Mouse (Mus musculus) kidney, postnatal 14 days (tissue): ENCODE measurements around the gene Itga9.

Experiments
- DNase-seq: peaks from one replicate; pipeline ENCODE4 v3.0.0; 2022; ENCODE audit warnings: mixed read lengths

Itga9 gene

DNA sequence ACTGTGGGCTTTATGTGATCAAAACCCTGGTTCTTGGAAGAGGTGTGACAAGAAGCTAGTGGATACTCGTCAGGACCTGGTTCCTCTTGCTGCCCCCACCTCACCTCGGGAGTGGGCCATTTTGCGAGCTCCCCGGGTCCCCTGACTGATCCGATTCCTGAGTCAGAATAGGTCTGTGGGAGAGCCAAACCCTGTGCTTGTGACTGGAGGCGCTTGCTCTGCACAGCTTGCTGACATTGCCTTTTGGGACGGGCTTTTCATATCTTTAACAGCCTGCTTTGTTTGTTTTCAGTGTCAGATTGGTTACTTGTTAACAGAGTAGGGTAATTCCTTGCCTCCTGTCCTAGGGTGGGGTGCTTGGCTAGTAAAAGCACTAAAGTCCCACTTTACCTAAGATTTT lies 322.2 kb downstream of the Itga9 start:
- peak; percentile 75 for DNase-seq

- no peak for DNase-seq
Observed at GRCm38 (mm10) chr9:118930611-118931010, 324.1 kb downstream of the Itga9 start.

DNA sequence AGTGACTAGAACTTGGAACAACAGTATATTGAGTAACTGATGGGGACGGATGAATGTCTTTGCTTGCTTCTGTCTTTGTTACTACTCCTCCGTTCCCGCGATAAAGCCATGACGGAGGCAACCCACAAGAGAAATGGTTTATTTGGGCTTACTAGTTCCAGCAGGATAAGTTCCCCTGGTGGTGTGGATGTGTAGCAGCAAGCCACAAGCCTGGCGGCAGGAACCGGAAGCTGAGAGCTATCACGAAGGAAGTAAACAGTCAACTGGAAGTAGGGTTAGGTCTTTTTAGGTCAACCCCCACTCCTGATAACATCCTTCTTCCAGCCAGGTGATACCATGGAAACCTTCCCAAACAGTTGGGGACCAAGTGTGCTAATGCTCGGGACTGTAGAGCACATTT lies 327.3 kb downstream of the Itga9 start:
- no peak for DNase-seq

DNA sequence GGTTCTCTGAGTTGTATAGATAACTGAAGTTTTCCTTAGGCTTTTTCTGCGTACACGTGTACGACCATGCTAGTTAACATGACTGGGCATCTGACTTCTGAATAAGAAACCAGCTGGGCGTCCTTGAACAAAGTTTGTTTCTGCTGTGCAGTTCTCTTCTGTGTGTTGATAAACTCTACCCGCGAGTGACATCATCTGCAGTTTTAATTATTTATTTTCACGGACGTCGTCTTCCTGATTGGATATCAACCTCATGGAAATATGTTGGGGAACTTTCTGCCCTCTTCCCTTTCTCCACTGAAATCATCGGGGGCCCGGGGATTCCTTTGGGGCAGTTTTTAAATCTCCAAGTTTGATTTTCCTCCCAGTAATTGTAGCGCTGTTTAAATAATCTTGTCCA lies 327.8 kb downstream of the Itga9 start:
- no peak for DNase-seq

- no peak for DNase-seq
Observed at GRCm38 (mm10) chr9:118935098-118935497, 328.6 kb downstream of the Itga9 start.

- DNase-seq = peak; percentile 66
Observed at GRCm38 (mm10) chr9:118936071-118936470, 329.6 kb downstream of the Itga9 start.

DNA sequence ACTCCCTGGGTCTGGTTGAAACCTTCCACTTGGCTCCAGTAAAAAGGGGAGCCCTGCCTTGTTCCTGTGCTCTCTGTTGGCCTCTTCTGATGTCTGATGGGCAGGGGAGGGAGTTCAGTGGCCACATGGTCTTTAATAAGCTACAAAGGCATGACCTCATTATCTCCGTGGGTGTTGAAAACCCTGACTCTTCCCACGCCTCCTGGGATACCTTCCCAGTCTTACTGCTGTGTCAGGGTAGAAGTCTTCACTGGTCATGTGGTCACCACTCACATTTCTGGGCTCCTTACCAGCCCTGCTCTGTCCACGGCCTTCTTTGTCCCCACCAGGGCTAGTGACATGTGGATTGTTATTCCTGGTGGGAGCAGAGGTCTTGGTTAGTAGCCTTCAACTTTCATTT lies 331.0 kb downstream of the Itga9 start:
- peak; percentile 58 for DNase-seq

DNA sequence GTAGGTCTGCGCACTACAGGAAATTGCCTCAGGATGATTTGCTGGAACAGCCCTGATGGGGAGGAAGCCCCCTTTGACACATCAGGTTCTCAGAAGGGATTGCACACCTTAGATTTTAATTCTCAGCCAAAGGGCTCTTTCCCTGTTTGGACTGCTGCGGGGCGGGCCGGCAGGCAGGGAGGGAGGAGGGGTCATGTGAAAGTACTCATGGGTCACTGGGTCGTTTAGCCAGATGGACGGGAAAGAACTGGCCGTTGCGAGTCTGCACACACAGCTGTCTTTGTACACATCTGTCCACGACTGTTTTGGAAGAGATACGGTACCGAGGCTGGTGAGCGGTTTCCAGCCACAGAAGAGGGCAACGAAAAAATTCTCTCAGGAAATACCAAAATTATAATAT lies 332.9 kb downstream of the Itga9 start:
- peak; percentile 63 for DNase-seq

DNA sequence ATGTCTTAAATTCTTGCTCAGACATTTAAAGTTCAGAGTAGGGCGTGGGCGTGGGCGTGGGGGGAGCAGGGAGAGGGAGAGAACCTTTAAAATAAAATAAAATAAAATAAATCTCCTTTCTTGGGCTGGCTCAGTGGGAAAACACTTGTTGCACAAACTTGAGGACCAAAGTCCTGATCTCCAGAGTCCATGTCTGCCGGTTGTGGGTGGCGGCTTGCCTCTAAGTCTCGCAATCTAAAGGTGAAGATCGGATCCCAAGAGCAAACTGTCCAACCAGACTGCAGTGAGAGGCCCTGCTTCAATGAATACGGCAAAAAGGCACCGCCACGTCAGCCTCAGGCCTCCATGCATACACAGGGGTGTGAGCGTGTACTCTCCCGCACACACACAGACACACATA lies 333.3 kb downstream of the Itga9 start:
- peak; percentile 54 for DNase-seq

- DNase-seq = no peak
Observed at GRCm38 (mm10) chr9:118940591-118941207, 334.2 kb downstream of the Itga9 start.

DNA sequence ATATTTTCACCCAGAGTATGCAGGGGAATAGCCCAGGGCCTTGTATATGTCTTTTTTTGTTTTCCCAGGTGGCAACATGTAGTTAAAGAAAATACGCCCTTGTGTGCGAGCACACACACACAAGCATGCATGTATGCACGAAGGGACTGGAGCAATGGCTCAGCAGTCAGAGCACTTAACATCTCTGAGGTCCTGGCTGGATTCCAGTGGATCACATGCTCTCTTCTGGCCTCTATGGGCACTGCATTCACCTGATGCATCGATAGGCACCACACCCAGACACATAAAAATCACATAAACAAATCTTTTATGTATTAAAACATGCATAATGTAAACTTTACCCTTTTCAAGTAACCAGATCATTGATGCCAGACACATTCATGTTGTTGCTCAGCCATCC lies 335.5 kb downstream of the Itga9 start:
- DNase-seq = peak; percentile 59

- DNase-seq = no peak
Observed at GRCm38 (mm10) chr9:118943941-118944340, 337.5 kb downstream of the Itga9 start.

GRCm38 (mm10) chr9:118944388-118944787 lies 337.9 kb downstream of the Itga9 start:
- DNase-seq = no peak

- DNase-seq = no peak
Observed at GRCm38 (mm10) chr9:118948486-118948885, 342.0 kb downstream of the Itga9 start.

DNA sequence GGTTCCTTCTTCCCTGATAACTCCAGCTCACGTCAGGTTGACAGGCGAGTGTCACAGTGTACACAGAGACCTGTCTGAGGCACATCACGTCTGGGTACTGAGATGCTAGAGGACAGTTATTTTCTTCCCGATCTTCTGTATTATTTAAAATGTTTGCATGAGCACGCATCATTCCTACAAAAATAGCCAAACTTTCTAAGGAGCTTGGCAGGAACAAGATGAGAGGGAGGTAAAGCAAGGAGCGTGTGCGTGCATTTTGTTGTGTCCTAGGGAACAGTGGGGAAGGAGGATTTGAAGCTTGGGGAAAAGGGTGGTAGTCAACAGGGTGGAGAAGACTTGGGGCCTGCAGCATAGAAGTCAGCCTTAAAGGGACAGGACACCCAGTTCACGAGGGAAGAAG lies 342.6 kb downstream of the Itga9 start:
- no peak for DNase-seq

- no peak for DNase-seq
Observed at GRCm38 (mm10) chr9:118949654-118950053, 343.2 kb downstream of the Itga9 start.

GRCm38 (mm10) chr9:118950061-118950460 lies 343.6 kb downstream of the Itga9 start:
- no peak for DNase-seq
